7 mouse cellular contexts compared by ENCODE assay signal in genomic region chr14:28164642-28165408, GRCm38 (mm10).
A peak's percentile ranks its signal among the peaks of the same experiment; 100 is the strongest.
DNase-seq lines count a peak whose midpoint lies in the region; ATAC-seq lines count a peak whose summit lies in the region.

No protein-coding gene starts in this region.

- no peaks in the 10 kb centered on the region for H3K27me3 ChIP-seq in embryonic facial prominence, embryonic 14.5 days (replicated peaks; ENCODE audit: control insufficient read depth, insufficient read depth, low read length)
- H3K27me3 ChIP-seq in hindbrain, embryonic 16.5 days (replicated peaks; ENCODE audit: control insufficient read depth, insufficient read depth, low read length): no peaks in the 10 kb centered on the region

- 21% methylated on average over 15 of the region's 15 CpGs for WGBS in embryonic facial prominence, embryonic 14.5 days
- 28% methylated on average over 15 of the region's 15 CpGs for WGBS in hindbrain, embryonic 16.5 days

- peak overlapping the region; percentile 46 for H3K4me2 ChIP-seq in embryonic facial prominence, embryonic 14.5 days (ENCODE audit: low read depth, low read length)
- peak overlapping the region; percentile 46 for H3K4me2 ChIP-seq in hindbrain, embryonic 16.5 days (ENCODE audit: low read length)

- H3K27ac ChIP-seq in embryonic facial prominence, embryonic 14.5 days (replicated peaks; ENCODE audit: low read depth, low read length): peak overlapping the region; percentile 81
- H3K27ac ChIP-seq in hindbrain, embryonic 16.5 days (ENCODE audit: low read depth, low read length): peak overlapping the region; percentile 56

- H3K9ac ChIP-seq in embryonic facial prominence, embryonic 14.5 days (ENCODE audit: low read depth, low read length): no peak overlapping the region
- H3K9ac ChIP-seq in hindbrain, embryonic 16.5 days (ENCODE audit: low read depth, low read length): peak overlapping the region; percentile 43

- DNase-seq in left cerebral cortex, postnatal 14 days (ENCODE audit: low spot score in 2 of 2): peak; percentile 48 to 49
- DNase-seq in left cerebral cortex, adult 9 months (ENCODE audit: low spot score in 2 of 2): no peak
- peak; percentile 92 for DNase-seq in embryonic facial prominence, embryonic 14.5 days (ENCODE audit: low spot score)
- DNase-seq in mesoderm, embryonic 11.5 days (ENCODE audit: low read depth, low spot score): peak; percentile 34
- no peak for DNase-seq in thymus, postnatal 14 days
- DNase-seq in T-cell, adult 2 months (ENCODE audit: low spot score): no peak

- H3K4me1 ChIP-seq in embryonic facial prominence, embryonic 14.5 days (ENCODE audit: control insufficient read depth, insufficient read depth, low read length): peaks cover 25% of the 10 kb centered on the region
- H3K4me1 ChIP-seq in hindbrain, embryonic 16.5 days (ENCODE audit: control insufficient read depth, insufficient read depth, low read depth, low read length): peaks cover 14% of the 10 kb centered on the region

- H3K9me3 ChIP-seq in embryonic facial prominence, embryonic 14.5 days (ENCODE audit: control insufficient read depth, low read length): no peaks in the 10 kb centered on the region
- H3K9me3 ChIP-seq in hindbrain, embryonic 16.5 days (ENCODE audit: control insufficient read depth, low read length): no peaks in the 10 kb centered on the region

- peak; percentile 84 for ATAC-seq in embryonic facial prominence, embryonic 14.5 days (ENCODE audit: low read depth)
- no peak; the same call in 1 of the 2 replicates for ATAC-seq in hindbrain, embryonic 16.5 days

- no peaks in the 10 kb centered on the region for H3K36me3 ChIP-seq in embryonic facial prominence, embryonic 14.5 days (ENCODE audit: control insufficient read depth, insufficient read depth, low read length)
- H3K36me3 ChIP-seq in hindbrain, embryonic 16.5 days (ENCODE audit: control insufficient read depth, insufficient read depth, low read length): no peaks in the 10 kb centered on the region

- H3K4me3 ChIP-seq in embryonic facial prominence, embryonic 14.5 days (ENCODE audit: low read depth, low read length): no peak overlapping the region
- no peak overlapping the region for H3K4me3 ChIP-seq in hindbrain, embryonic 16.5 days (ENCODE audit: low read length)

- intact Hi-C loops in left cerebral cortex, postnatal 14 days (cut with DNase I): no loop called here

Comparison
In these comparisons a context has a peak if more than half of its experiments do, and no peak if none do; other contexts are left out.
1. DNase-seq: peak in left cerebral cortex, postnatal 14 days (2 of 2), embryonic facial prominence, embryonic 14.5 days (single experiment) and mesoderm, embryonic 11.5 days (single experiment); none in left cerebral cortex, adult 9 months (0 of 2), thymus, postnatal 14 days (single experiment) and T-cell, adult 2 months (single experiment).